Mouse (Mus musculus) limb, embryonic 13.5 days (tissue): ENCODE measurements around the gene Adgrl2. TPM values are rescaled to one million over a fixed set of nuclear protein-coding genes. Genes with fewer than 3 reads are reported as not detected.

Source experiments
- ATAC-seq: fragments of 200-750 bp; cut with Nextera tagmentation; 2 replicates; pipeline ENCODE4 v1.8.0; 2017; ENCODE audit warnings: low read depth, moderate number of reproducible peaks, moderate TSS enrichment; ENCODE audit not compliant: low FRiP score
- H3K27ac ChIP-seq: fragments of 300-500 bp; sonication (generic); 2 replicates; pipeline ENCODE4 v1.5.1; 2015; ENCODE audit warnings: inconsistent platforms, mild to moderate bottlenecking, moderate library complexity
- H3K27me3 ChIP-seq: fragments of 300-500 bp; sonication (generic); 2 replicates; pipeline ENCODE4 v1.6.1; 2015; ENCODE audit warnings: mild to moderate bottlenecking, inconsistent platforms
- H3K36me3 ChIP-seq: fragments of 300-500 bp; sonication (generic); 2 replicates; pipeline ENCODE4 v1.6.1; 2015; ENCODE audit warnings: inconsistent platforms, mild to moderate bottlenecking, moderate library complexity
- H3K4me1 ChIP-seq: fragments of 300-500 bp; sonication (generic); 2 replicates; pipeline ENCODE4 v1.6.1; 2015; ENCODE audit warnings: inconsistent platforms
- H3K4me2 ChIP-seq: fragments of 300-500 bp; sonication (generic); replicated peaks from 2 replicates; pipeline ENCODE4 v1.6.1; 2015; ENCODE audit warnings: inconsistent platforms, mild to moderate bottlenecking, moderate library complexity
- H3K4me3 ChIP-seq: fragments of 300-500 bp; sonication (generic); 2 replicates; pipeline ENCODE4 v1.5.1; 2015; ENCODE audit warnings: moderate library complexity, mild to moderate bottlenecking, inconsistent platforms
- H3K9ac ChIP-seq: fragments of 300-500 bp; sonication (generic); 2 replicates; pipeline ENCODE4 v1.6.1; 2015; ENCODE audit warnings: mild to moderate bottlenecking, inconsistent platforms
- H3K9me3 ChIP-seq: fragments of 300-500 bp; sonication (generic); 2 replicates; pipeline ENCODE4 v1.6.1; 2016; ENCODE audit warnings: inconsistent platforms
- WGBS: fragments of 180-500 bp; shearing (Covaris S2); methylation state at CpG from one replicate; pipeline ENCODE4 v1.1.7; 2015; 5-methylcytosine and 5-hydroxymethylcytosine counted together
- polyA plus RNA-seq: library from polyadenylated mRNA; unstranded; fragments of >200 nt; fragmentation: Nextera tagmentation; extraction: Ambion mirVana; gene quantifications from 2 replicates; pipeline ENCODE4 v1.2.1, GENCODE M21; 2015

Gene Adgrl2
- polyA plus RNA-seq, 1 experiment from 2014 or later, result 105 TPM

DNA sequence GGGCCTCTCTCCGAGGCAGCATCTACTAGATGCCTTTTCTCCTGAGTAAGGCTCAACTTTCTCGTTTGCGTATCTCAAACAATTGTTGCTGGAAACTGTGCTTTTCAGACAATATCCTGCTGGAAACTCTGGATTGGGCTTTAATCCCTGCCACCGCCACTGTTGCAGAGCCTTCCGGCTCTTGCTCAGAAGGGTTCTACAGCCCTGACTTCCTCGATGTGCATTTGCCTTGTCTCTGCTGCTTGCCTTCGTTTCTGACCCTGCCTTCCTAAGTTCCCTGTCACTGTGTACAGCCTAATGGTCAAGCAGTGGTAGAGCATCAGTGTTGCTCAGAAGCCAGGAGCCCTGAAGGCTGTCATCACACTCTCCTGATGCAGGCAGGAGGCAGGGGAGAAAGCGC, 95.5 kb downstream of the Adgrl2 start:
- ATAC-seq, result no peak

DNA sequence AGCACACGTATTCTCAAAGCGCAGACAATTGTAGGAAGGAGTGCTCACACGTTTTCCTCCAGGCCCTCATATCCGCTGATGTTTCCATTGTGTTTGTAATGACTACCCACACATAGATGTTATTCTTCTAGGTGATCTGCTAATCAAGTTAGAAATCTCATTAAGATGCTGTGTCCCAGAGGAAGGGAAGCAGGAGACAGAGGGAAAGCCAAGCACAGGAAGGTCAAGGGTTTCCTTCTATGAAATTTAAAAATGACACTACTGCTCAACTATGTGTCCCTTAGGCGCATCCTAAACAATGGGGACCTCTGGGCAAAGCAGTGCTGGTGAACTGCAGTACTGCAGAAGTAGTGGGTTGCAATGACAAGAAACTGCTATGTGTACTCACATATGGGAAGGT, 102.5 kb downstream of the Adgrl2 start:
- Histone ChIP-seq H3K36me3 (peaks cover 27% of the 10 kb centered on the region), H3K4me3 (no peak overlapping the region), H3K4me1 (0 out of 2 replicates have a peak, but pooled peaks cover 2% of the 10 kb centered on the region), H3K9ac (no peak overlapping the region), H3K27me3 (no peaks in the 10 kb centered on the region), H3K9me3 (no peaks in the 10 kb centered on the region), H3K4me2 (no peak overlapping the region), H3K27ac (no peak overlapping the region)
- no peak for ATAC-seq
- 90% methylated on average over 5 of the region's 5 CpGs for WGBS

More for the DNA sequence above, 95.5 kb downstream of the Adgrl2 start:
- Histone ChIP-seq H3K9ac (no peak overlapping the region), H3K36me3 (peaks cover 17% of the 10 kb centered on the region), H3K27me3 (no peaks in the 10 kb centered on the region), H3K4me1 (peaks cover 44% of the 10 kb centered on the region), H3K4me3 (no peak overlapping the region), H3K27ac (no peak overlapping the region), H3K4me2 (no peak overlapping the region), H3K9me3 (no peaks in the 10 kb centered on the region)
- 84% methylated on average over 8 of the region's 8 CpGs for WGBS

DNA sequence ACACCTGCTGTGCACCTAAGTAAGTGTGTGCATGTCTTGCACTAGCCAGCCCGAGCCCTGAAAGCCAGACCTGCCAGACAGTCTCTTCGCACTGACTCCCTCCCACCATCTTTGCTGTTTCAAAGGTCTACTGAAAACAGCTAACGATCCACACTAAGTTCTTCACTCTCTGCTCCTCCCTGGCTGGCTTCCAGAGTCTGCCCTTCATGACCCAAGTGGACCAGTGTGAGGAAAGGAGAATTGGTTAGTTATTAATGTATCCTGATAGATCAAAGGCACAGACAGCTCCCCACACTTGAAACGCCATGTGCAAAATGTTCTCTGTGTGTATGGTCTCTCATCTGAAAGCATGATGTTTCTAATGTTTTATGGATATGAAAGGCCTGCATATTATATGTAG, 103.4 kb downstream of the Adgrl2 start:
- Histone ChIP-seq H3K4me2 (no peak overlapping the region), H3K36me3 (peaks cover 27% of the 10 kb centered on the region), H3K9me3 (no peaks in the 10 kb centered on the region), H3K27me3 (no peaks in the 10 kb centered on the region), H3K4me1 (0 out of 2 replicates have a peak, but pooled peaks cover 2% of the 10 kb centered on the region), H3K4me3 (no peak overlapping the region), H3K9ac (no peak overlapping the region), H3K27ac (no peak overlapping the region)
- ATAC-seq, result no peak
- 77% methylated on average over 4 of the region's 4 CpGs for WGBS

DNA sequence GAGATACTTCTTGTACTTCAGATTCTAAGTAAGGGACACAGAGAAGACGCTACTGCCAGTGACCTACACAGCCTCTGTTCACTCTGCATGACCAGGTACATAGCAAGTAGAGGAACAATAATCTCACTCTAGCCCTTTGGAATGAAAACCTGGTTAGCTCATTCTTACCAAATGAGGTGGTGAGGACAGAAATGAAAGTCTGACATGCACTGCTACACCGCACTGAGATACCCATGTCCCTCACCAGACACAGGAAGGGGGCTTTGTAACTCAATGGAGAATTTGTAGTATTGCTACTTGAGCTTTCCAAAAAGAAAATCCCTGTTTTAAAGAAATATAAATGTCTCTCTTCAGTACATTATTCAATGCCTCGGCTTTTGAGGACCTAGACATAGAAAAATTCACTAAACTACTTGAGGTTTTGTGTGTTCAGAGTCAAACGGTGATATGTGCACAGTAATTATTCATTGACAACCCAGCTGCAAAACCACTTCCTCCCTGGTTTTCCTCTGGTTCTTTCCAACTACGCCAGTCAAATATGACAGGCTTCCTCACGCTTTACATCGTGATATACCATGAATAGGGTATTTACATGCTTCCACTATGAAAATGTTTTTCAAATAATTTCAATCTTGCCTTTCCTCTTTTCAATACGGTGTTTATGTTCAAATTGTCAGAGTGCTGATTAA, 104.2 kb downstream of the Adgrl2 start:
- Histone ChIP-seq H3K36me3 (peaks cover 27% of the 10 kb centered on the region), H3K4me3 (no peak overlapping the region), H3K4me1 (0 out of 2 replicates have a peak, but pooled peaks cover 6% of the 10 kb centered on the region), H3K4me2 (no peak overlapping the region), H3K27ac (no peak overlapping the region), H3K27me3 (no peaks in the 10 kb centered on the region), H3K9ac (no peak overlapping the region), H3K9me3 (no peaks in the 10 kb centered on the region)
- WGBS, result 84% methylated on average over 8 of the region's 8 CpGs
- ATAC-seq, result no peak

DNA sequence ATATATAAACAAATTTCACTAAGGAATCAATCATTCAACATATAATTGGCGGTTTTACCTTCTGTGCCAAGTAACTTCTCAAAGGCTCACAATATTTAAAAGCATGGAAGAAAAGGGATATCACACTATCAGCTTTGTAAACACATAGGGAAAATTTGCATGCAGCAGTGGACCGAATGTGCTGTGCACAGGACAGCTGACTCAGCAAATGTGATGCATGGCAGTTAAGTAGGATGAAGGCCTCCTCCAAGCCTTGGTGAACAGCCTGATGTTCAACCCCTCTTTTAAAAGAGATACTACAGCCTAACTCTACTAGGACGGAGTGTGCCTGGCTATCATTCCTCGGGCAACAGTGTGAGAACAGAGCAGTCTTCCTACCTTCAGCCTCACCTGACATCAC, 105.2 kb downstream of the Adgrl2 start:
- Histone ChIP-seq H3K27ac (no peak overlapping the region), H3K4me3 (no peak overlapping the region), H3K9me3 (no peaks in the 10 kb centered on the region), H3K4me2 (no peak overlapping the region), H3K9ac (no peak overlapping the region), H3K27me3 (no peaks in the 10 kb centered on the region), H3K4me1 (0 out of 2 replicates have a peak, but pooled peaks cover 6% of the 10 kb centered on the region), H3K36me3 (peaks cover 24% of the 10 kb centered on the region)
- ATAC-seq, result no peak
- WGBS, result 83% methylated on average over 4 of the region's 4 CpGs

DNA sequence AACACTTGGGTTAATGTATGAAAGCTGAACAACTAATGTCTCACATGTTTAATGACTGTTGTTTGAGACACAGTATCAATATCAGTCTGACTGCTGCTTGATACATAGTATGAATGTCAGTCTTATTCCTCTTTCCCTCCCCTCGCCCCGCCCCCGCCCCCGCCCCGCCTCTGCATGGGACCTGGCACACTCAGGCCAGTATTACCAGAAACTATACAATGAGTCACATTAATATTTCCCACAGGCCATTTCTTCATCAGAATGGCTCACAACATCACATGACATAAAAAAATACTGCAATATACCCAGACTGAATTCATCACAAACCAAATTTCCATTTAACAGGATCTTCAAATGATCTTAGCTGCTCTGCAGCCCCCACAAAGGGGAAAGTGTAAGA, 108.9 kb downstream of the Adgrl2 start:
- 93% methylated on average over 5 of the region's 5 CpGs for WGBS
- Histone ChIP-seq H3K4me2 (no peak overlapping the region), H3K4me1 (0 out of 2 replicates have a peak, but pooled peaks cover 4% of the 10 kb centered on the region), H3K27me3 (no peaks in the 10 kb centered on the region), H3K9me3 (no peaks in the 10 kb centered on the region), H3K9ac (no peak overlapping the region), H3K27ac (no peak overlapping the region), H3K36me3 (0 out of 2 replicates have a peak, but pooled peaks cover 4% of the 10 kb centered on the region), H3K4me3 (no peak overlapping the region)
- no peak for ATAC-seq

DNA sequence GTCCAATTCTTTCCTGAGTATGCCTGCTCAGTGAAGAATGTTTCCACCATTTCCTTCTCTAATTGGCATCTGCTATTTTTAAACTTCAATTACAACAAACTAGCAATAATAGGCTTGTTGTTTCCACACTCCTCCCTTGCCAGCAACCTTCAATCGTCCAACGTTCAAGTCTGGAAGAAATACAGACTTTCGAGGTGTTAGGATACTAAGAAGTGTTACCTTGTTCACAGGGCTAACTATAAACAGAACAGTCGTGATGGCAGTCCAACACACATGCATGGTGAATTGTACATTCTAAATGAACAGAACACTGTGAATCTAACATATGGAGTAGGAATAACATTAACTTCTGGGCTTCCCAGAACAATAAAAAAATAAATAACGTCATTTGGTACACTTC, 117.8 kb downstream of the Adgrl2 start:
- no peak overlapping the region for H3K4me3 ChIP-seq
- no peaks in the 10 kb centered on the region for H3K27me3 ChIP-seq
- no peak for ATAC-seq
- H3K27ac ChIP-seq, result no peak overlapping the region
- no peaks in the 10 kb centered on the region for H3K9me3 ChIP-seq
- no peak overlapping the region for H3K9ac ChIP-seq
- 0 out of 2 replicates have a peak, but pooled peaks cover 9% of the 10 kb centered on the region for H3K4me1 ChIP-seq
- H3K4me2 ChIP-seq, result no peak overlapping the region
- 39% methylated on average over 5 of the region's 5 CpGs for WGBS
- H3K36me3 ChIP-seq, result peaks cover 8% of the 10 kb centered on the region; the same call in 1 of the 2 replicates

DNA sequence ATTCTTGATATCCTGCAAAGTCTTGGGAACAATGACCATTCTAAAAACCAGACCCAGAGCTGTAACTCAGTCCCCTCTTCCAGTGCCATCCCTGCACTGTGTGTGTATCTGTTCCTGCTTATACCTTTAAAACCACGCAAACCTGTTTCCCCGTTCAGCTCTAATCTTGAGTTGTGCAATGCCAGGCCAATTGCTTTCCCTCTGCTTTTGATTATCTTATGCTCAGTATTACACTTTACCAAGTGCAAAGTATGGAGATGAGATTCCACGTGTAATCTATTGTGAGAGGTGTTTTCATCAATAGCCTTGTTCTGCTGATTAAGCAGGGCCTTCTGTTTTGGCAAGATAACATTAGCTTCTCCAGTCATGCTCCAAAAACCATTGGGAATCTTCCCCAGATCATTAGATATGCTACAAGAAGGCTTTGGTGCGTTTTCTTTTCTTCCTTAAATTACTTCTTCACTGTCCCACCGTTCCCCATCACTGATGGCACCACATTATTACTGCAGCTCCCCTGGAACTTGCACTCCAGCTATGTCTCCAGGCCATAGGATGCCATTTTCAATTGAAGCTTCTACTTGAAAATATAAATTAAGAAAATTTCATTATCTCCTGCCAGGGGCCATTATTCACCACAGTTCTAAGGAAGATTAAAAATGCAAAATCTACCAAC, 118.4 kb downstream of the Adgrl2 start:
- Histone ChIP-seq H3K4me1 (0 out of 2 replicates have a peak, but pooled peaks cover 10% of the 10 kb centered on the region), H3K27me3 (no peaks in the 10 kb centered on the region), H3K9ac (no peak overlapping the region), H3K4me3 (no peak overlapping the region), H3K27ac (no peak overlapping the region), H3K9me3 (no peaks in the 10 kb centered on the region), H3K36me3 (peaks cover 8% of the 10 kb centered on the region; the same call in 1 of the 2 replicates), H3K4me2 (no peak overlapping the region)
- ATAC-seq, result no peak
- whole genome bisulfite sequencing, result 75% methylated on average over 5 of the region's 5 CpGs

DNA sequence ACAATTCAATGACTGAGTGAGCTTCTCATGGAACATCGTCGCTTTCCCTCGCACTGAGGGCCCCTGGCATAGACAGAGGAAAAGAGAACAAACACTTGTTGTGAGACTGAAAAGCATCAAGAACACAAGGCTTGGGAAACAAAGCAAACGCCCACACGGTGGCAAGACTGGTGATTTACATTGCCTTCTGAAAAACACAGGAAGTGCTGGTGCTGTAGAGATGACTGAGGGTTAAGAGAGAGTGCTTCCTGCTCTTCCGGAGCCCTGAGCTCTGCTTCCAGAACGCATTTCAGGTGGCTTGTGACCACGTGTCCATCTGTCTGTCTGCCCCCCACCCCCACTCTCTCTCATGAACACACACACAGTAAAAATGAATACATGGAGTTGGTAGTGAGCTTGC, 122.7 kb downstream of the Adgrl2 start:
- Histone ChIP-seq H3K4me1 (peaks cover 16% of the 10 kb centered on the region), H3K27ac (no peak overlapping the region), H3K4me3 (no peak overlapping the region), H3K27me3 (no peaks in the 10 kb centered on the region), H3K9me3 (no peaks in the 10 kb centered on the region), H3K9ac (no peak overlapping the region), H3K36me3 (peaks cover 27% of the 10 kb centered on the region), H3K4me2 (no peak overlapping the region)
- no peak for ATAC-seq
- WGBS, result 46% methylated on average over 8 of the region's 8 CpGs

DNA sequence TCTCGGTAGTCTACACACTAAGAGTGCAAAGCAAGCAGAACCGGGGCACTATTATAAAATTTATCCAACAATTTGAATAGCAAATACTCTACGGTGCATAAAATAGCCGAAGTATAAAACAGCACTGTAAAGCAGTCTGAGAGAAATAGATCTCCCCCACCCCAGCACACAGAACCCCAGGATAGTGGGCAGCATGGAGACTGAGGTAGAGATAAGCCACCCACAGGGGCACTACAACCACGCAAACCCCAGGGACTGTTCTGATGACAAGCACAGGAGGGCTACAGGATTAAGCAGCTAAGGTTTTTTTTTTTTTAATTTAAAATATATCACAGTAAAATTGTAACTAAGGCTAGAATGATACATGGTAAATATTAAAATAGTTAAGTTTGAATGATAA, 123.7 kb downstream of the Adgrl2 start:
- ATAC-seq, result no peak

DNA sequence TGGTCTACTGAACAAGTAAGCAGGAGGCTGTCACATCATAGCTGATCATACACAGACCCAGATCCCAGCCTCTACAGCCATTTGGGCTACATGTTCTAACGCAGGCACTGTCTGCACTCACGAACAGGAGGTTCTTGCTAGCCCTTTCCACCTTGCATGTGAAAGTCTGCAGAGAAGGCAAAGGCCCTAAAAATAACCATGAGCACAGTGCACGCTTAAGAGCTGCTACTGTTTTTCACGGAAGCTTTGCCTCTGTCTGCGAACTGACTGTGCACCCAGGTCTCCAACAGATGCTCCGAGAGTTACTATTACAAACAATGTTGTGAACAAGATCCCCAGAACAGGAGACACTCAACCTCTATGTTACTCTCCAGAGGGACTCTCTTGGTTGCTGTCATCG, 124.3 kb downstream of the Adgrl2 start:
- Histone ChIP-seq H3K36me3 (peaks cover 18% of the 10 kb centered on the region), H3K9ac (no peak overlapping the region), H3K4me1 (peaks cover 13% of the 10 kb centered on the region), H3K9me3 (no peaks in the 10 kb centered on the region), H3K4me2 (no peak overlapping the region), H3K27me3 (no peaks in the 10 kb centered on the region), H3K4me3 (no peak overlapping the region), H3K27ac (no peak overlapping the region)
- ATAC-seq, result no peak
- WGBS, result 84% methylated on average over 7 of the region's 7 CpGs

More for the DNA sequence above, 123.7 kb downstream of the Adgrl2 start:
- Histone ChIP-seq H3K4me3 (no peak overlapping the region), H3K9ac (no peak overlapping the region), H3K36me3 (peaks cover 21% of the 10 kb centered on the region), H3K27ac (no peak overlapping the region), H3K4me2 (no peak overlapping the region), H3K9me3 (no peaks in the 10 kb centered on the region), H3K4me1 (peaks cover 13% of the 10 kb centered on the region), H3K27me3 (no peaks in the 10 kb centered on the region)
- WGBS, result 80% methylated on average over 5 of the region's 5 CpGs

DNA sequence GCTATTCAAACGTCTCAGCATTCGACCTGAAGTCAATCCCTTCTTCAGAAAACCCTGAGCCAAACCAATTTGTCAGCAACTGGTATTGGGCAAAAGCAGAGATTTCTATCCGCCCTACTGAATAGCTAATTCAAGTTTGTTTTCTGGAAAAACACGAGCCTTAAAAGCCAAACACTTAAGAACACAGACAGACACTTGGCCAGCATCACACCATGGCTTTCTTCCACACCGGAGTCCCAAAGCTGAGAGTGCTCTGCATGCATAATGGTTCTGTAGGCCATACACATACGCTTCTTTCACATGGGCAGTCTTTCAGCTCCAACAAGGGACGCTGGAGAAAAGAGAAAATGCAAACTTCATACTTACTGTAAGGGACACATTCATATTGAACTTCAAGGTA, 125.1 kb downstream of the Adgrl2 start:
- Histone ChIP-seq H3K4me1 (peaks cover 13% of the 10 kb centered on the region), H3K4me2 (no peak overlapping the region), H3K9me3 (no peaks in the 10 kb centered on the region), H3K9ac (no peak overlapping the region), H3K4me3 (no peak overlapping the region), H3K36me3 (peaks cover 18% of the 10 kb centered on the region), H3K27me3 (no peaks in the 10 kb centered on the region), H3K27ac (no peak overlapping the region)
- 84% methylated on average over 7 of the region's 7 CpGs for whole genome bisulfite sequencing
- ATAC-seq, result no peak
